Mouse (Mus musculus): ENCODE measurements around the gene Gtpbp10.

Gene Gtpbp10

GRCm38 (mm10) chr5:5559079-5559740, at the start of gene Gtpbp10:
Gtpbp10 (minus strand) TSS chr5:5559538.
- DNase-seq (ENCODE audit: extremely low spot score) = peak; percentile 96

GRCm38 (mm10) chr5:5587686-5588085, 28.3 kb upstream of the Gtpbp10 start:
- DNase-seq (ENCODE audit: extremely low spot score) = no peak

- DNase-seq (ENCODE audit: extremely low spot score) = peak; percentile 59
Measured at GRCm38 (mm10) chr5:5573749-5574317, 14.5 kb upstream of the Gtpbp10 start, which contains the start of gene Gm8773. Gm8773 (plus strand) TSS chr5:5573799.

- DNase-seq (ENCODE audit: extremely low spot score) = no peak
Measured at GRCm38 (mm10) chr5:5562435-5562834, 3.1 kb upstream of the Gtpbp10 start.

GRCm38 (mm10) chr5:5561041-5561706, 1.8 kb upstream of the Gtpbp10 start:
- DNase-seq (ENCODE audit: extremely low spot score) = no peak

- DNase-seq (ENCODE audit: extremely low spot score) = no peak
Measured at GRCm38 (mm10) chr5:5559798-5560197, 460 bp upstream of the Gtpbp10 start.

GRCm38 (mm10) chr5:5551110-5551509, 8.2 kb downstream of the Gtpbp10 start:
- no peak for DNase-seq (ENCODE audit: extremely low spot score)

- DNase-seq (ENCODE audit: extremely low spot score) = no peak
Measured at GRCm38 (mm10) chr5:5540385-5540784, 19.0 kb downstream of the Gtpbp10 start.

GRCm38 (mm10) chr5:5539771-5540170, 19.6 kb downstream of the Gtpbp10 start:
- no peak for DNase-seq (ENCODE audit: extremely low spot score)

GRCm38 (mm10) chr5:5536131-5536530, 23.2 kb downstream of the Gtpbp10 start:
- no peak for DNase-seq (ENCODE audit: extremely low spot score)

GRCm38 (mm10) chr5:5533656-5534420, 25.5 kb downstream of the Gtpbp10 start:
- no peak for DNase-seq (ENCODE audit: extremely low spot score)

GRCm38 (mm10) chr5:5515411-5515810, 43.9 kb downstream of the Gtpbp10 start:
- no peak for DNase-seq (ENCODE audit: extremely low spot score)

GRCm38 (mm10) chr5:5514196-5515076, 44.9 kb downstream of the Gtpbp10 start, which contains the start of gene Cldn12:
Cldn12 (minus strand) TSS chr5:5514958.
- DNase-seq (ENCODE audit: extremely low spot score) = peak; percentile 90

- no peak for DNase-seq (ENCODE audit: extremely low spot score)
Measured at GRCm38 (mm10) chr5:5511401-5511800, 47.9 kb downstream of the Gtpbp10 start.

- DNase-seq (ENCODE audit: extremely low spot score) = no peak
Measured at GRCm38 (mm10) chr5:5510989-5511388, 48.3 kb downstream of the Gtpbp10 start.

GRCm38 (mm10) chr5:5510304-5510887, 48.9 kb downstream of the Gtpbp10 start:
- DNase-seq (ENCODE audit: extremely low spot score) = no peak

GRCm38 (mm10) chr5:5508231-5508630, 51.1 kb downstream of the Gtpbp10 start:
- no peak for DNase-seq (ENCODE audit: extremely low spot score)

- peak; percentile 61 for DNase-seq (ENCODE audit: extremely low spot score)
Measured at GRCm38 (mm10) chr5:5507701-5508225, 51.6 kb downstream of the Gtpbp10 start.

- no peak for DNase-seq (ENCODE audit: extremely low spot score)
Measured at GRCm38 (mm10) chr5:5504456-5504855, 54.9 kb downstream of the Gtpbp10 start.

- no peak for DNase-seq (ENCODE audit: extremely low spot score)
Measured at GRCm38 (mm10) chr5:5503381-5503780, 56.0 kb downstream of the Gtpbp10 start.

- DNase-seq (ENCODE audit: extremely low spot score) = no peak
Measured at GRCm38 (mm10) chr5:5501583-5501982, 57.8 kb downstream of the Gtpbp10 start.

Data from embryo, embryonic 9.5 days (tissue).